Mouse (Mus musculus) B cell, adult 2 months (primary cell): Measurements from ENCODE around the gene Pmm2.

ENCODE experiments used
- DNase-seq, 2 experiments: peaks; one replicate each; pipeline ENCODE4 v3.0.0; 2022

Pmm2 gene

DNA sequence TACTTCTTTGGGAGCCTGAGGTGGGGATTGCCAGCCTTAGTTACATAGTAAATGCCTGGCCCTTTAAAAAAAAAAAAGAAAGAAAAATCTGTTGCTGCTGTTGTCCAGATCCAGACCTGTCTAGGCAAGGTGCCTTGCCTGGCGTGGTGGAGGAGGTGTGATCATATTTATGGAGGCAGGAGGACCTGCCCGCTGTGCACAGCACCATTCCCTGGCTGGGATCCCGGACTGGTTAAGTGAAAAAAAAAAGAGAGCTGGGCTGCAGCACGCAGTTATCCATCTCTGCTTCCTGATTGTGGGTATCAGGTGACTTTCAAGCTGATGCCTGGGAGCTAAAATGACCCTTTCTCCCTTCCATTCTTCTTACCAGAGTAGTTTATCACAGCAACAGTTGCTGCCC is 47.6 kb downstream of the Pmm2 start:
- no peak for DNase-seq

GRCm38 (mm10) chr16:8686121-8686870 is 48.8 kb downstream of the Pmm2 start:
- peak; percentile 86 to 89 for DNase-seq

DNA sequence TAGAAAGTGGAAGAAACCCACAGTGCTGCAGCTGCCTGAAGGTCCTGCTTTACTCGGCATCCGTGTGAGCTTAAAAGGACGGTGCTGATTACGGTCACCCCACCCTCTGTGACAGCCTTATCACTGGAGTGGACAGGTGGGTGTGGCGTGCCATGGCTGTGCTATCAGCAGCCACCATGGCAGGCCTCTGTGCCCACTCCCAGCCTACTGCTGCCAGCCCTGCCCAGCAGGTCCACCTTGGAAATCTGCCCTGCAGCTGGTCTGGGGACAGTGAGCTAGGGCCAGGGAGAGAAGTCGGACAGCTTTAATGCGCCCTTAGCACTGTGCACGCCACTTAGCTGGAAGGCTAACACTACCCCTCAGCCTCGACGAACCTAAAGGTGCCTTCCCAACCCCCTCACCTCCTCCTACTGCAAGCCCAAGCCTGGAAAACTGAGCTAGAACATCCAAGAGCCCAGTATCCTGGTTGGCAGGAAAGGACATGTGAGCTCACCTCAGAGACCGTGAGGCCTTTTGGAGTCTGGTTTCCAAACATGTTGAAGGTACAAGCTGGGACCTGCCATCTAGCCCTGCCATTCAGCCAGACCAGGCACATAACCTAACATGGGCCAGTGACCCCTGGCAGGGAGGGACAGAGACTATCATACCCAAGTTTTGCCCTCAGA is 49.5 kb downstream of the Pmm2 start:
- no peak for DNase-seq

DNA sequence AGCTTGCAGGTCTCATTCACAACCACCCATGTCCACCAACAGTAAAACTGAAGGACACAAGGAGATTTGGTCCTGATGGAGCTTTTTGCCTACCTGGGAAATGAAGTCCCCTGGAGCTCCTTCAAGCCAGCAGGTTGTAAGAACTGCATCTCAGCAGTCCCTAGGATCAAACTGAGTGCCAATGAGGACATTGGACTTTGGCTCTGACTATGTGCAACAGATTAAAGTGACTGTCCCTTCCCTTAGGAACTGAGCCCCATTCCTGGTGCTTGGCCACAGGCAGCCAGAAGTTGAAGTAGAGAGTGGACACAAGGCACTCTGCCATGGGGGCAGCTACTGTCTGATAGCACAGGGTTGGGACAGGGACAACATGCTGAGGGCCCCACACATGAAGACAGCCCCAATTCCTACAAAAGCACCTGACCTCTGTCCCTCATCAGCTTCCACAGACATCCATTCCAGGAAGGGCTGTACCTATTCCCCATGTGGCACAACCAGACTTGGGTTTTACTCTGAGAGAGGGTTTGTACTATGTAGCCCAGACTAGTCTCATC is 50.2 kb downstream of the Pmm2 start:
- no peak for DNase-seq

DNA sequence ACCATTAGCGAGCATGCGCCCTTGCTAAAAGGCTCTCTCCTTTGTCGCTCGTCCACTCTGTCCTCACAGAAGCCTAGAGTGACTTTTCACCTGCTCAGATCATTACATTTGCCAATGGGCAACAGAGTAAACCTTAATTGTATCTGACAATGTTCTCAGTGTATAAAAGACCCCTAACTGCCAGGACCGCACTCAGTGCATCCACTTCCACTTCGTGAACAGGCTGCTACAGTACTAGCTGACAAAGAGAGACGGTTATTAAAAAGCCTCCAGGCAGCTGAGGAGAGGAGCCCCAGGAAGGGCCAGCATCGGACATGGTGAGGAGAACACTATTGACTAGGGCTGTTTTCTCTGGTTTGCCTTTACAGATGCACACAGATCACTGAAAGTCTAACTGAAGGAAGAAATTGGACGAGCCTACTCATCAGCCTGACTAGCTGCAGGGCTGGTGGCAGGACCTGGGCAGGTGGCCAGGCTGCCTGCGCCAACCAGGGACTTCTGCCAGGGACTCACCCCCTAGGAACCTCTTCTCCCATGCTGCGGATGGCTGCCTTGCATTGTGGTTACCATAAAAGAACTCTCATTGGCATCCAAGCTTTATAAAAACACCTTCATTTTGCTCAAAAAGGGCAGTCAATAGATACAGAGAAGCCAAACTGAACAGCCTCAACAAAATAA is 52.6 kb downstream of the Pmm2 start:
- DNase-seq, result no peak

GRCm38 (mm10) chr16:8691206-8691605 is 53.7 kb downstream of the Pmm2 start:
- DNase-seq, result no peak

DNA sequence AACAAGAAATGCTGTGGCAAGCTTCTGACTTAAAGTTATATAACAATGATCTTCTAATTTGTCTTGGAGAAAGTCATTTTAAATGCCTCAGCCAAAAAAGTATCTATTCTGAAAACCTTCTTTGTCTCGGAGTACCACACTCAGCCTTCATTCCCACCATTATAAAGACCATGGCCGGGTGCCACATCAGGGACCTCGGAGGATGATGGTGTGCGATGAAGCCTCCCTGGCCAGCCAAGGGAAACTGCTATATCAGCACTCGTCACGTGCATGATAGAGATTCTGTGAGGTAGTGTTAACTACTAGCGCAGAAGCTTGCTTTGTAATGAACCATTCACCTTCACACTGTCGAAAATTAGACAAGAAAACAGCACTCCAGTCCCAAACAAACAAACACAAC is 62.1 kb downstream of the Pmm2 start:
- no peak for DNase-seq

GRCm38 (mm10) chr16:8700586-8700985 is 63.1 kb downstream of the Pmm2 start:
- no peak for DNase-seq

DNA sequence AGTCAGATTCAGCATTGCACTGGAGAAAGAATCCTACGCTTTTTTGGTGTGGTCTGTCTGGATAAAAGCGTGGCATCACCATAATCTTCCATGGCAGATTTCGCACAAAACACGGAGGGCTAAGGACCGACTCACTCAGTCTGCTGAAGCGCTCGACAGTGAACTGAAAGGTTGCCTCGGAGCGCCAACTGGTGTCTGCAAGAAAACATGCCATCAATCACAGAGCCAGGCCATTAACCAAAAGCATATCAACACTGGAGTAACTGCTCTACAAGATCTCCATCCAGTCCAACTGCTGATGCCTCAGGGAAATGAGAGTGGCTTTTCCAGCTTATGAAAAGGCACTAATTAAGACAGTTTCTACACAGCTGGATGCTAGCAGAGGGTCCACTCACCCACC is 74.5 kb downstream of the Pmm2 start:
- DNase-seq, result no peak
